Mouse (Mus musculus) midbrain, postnatal 0 days (tissue): ENCODE results near the gene Prpsap2. TPM values are rescaled to one million over a fixed set of nuclear protein-coding genes. Genes with fewer than 3 reads are reported as not detected.

Experiments used
- ATAC-seq: fragments of 200-750 bp; cut with Nextera tagmentation; 2 replicates; pipeline ENCODE4 v1.8.0; 2017; ENCODE audit warnings: moderate number of reproducible peaks, mild to moderate bottlenecking, moderate TSS enrichment, moderate library complexity; ENCODE audit not compliant: low FRiP score
- DNase-seq: peaks from one replicate; pipeline ENCODE4 v3.0.0-alpha.2; 2015; ENCODE audit warnings: low spot score
- H3K27ac ChIP-seq: fragments of 300-500 bp; sonication (generic); 2 replicates; pipeline ENCODE4 v1.5.1; 2014; ENCODE audit warnings: low read depth, mild to moderate bottlenecking, low read length, mixed read lengths
- H3K27me3 ChIP-seq: fragments of 300-500 bp; sonication (generic); 2 replicates; pipeline ENCODE4 v1.6.1; 2014; ENCODE audit warnings: low read length, control low read depth, mixed read lengths; ENCODE audit not compliant: insufficient read depth
- H3K36me3 ChIP-seq: fragments of 300-500 bp; sonication (generic); 2 replicates; pipeline ENCODE4 v1.6.1; 2014; ENCODE audit warnings: low read length, control low read depth, mixed read lengths; ENCODE audit not compliant: insufficient read depth
- H3K4me1 ChIP-seq: fragments of 300-500 bp; sonication (generic); 2 replicates; pipeline ENCODE4 v1.6.1; 2014; ENCODE audit warnings: mild to moderate bottlenecking, control low read depth, antibody characterized with exemption, low read length, mixed read lengths; ENCODE audit not compliant: insufficient read depth
- H3K4me2 ChIP-seq: fragments of 300-500 bp; sonication (generic); 2 replicates; pipeline ENCODE4 v1.6.1; 2014; ENCODE audit warnings: low read depth, mild to moderate bottlenecking, low read length, mixed read lengths; ENCODE audit not compliant: poor library complexity, severe bottlenecking
- H3K4me3 ChIP-seq: fragments of 300-500 bp; sonication (generic); 2 replicates; pipeline ENCODE4 v1.5.1; 2014; ENCODE audit warnings: low read depth, mild to moderate bottlenecking, low read length, moderate library complexity
- H3K9ac ChIP-seq: fragments of 300-500 bp; sonication (generic); replicated peaks from 2 replicates; pipeline ENCODE4 v1.6.1; 2014; ENCODE audit warnings: mild to moderate bottlenecking, low read length, moderate library complexity, mixed read lengths; ENCODE audit not compliant: poor library complexity, severe bottlenecking
- H3K9me3 ChIP-seq: fragments of 300-500 bp; sonication (generic); 2 replicates; pipeline ENCODE4 v1.6.1; 2016; ENCODE audit warnings: low read length, control low read depth
- CTCF ChIP-seq: IDR thresholded peaks from 2 replicates; pipeline ENCODE4 v1.5.1; 2016; ENCODE audit warnings: antibody characterized with exemption, mild to moderate bottlenecking
- WGBS: fragments of 180-500 bp; shearing (Covaris S2); extraction: QIAGEN DNeasy Blood & Tissue Kit; methylation state at CpG from one replicate; pipeline ENCODE4 v1.1.7; 2014; 5-methylcytosine and 5-hydroxymethylcytosine counted together
- polyA plus RNA-seq: library from polyadenylated mRNA; unstranded; fragments of >200 nt; fragmentation: Nextera tagmentation; extraction: Ambion mirVana; gene quantifications from 2 replicates; pipeline ENCODE4 v1.2.1, GENCODE M21; 2015
- total RNA-seq: library from RNA; depleted of rRNA; stranded (reverse); fragments of >200 nt; gene quantifications from 2 replicates; pipeline ENCODE4 v1.2.3, GENCODE M21; 2014

Gene Prpsap2
- total and polyA plus RNA-seq, 2 experiments from 2014 or later: 43.5 to 46.7 TPM

GRCm38 (mm10) chr11:61701696-61702095 is 60.2 kb downstream of the Prpsap2 start:
- ATAC-seq (no peak), DNase-seq (no peak)
- Histone ChIP-seq H3K4me1 (no peaks in the 10 kb centered on the region), H3K4me3 (no peak overlapping the region), H3K36me3 (no peaks in the 10 kb centered on the region), H3K9ac (no peak overlapping the region), H3K4me2 (no peak overlapping the region), H3K27ac (no peak overlapping the region), H3K9me3 (no peaks in the 10 kb centered on the region), H3K27me3 (no peaks in the 10 kb centered on the region)
- TF ChIP-seq CTCF: no peak
- 41% methylated on average over 5 of the region's 5 CpGs for WGBS

- Histone ChIP-seq H3K9ac (no peak overlapping the region), H3K27ac (no peak overlapping the region), H3K36me3 (no peaks in the 10 kb centered on the region), H3K4me2 (no peak overlapping the region), H3K27me3 (no peaks in the 10 kb centered on the region), H3K9me3 (no peaks in the 10 kb centered on the region), H3K4me3 (no peak overlapping the region), H3K4me1 (no peaks in the 10 kb centered on the region)
- 52% methylated on average over 4 of the region's 4 CpGs for WGBS
- DNase-seq (peak; percentile 58), ATAC-seq (no peak)
- TF ChIP-seq CTCF: no peak
Measured at GRCm38 (mm10) chr11:61699933-61700332, 62.0 kb downstream of the Prpsap2 start.

GRCm38 (mm10) chr11:61699460-61699859 is 62.4 kb downstream of the Prpsap2 start:
- H3K36me3 ChIP-seq: no peaks in the 10 kb centered on the region
- no peak for ATAC-seq
- H3K27me3 ChIP-seq: no peaks in the 10 kb centered on the region
- DNase-seq: no peak
- TF ChIP-seq CTCF: no peak
- 93% methylated on average over 5 of the region's 5 CpGs for WGBS
- no peak overlapping the region for H3K27ac ChIP-seq
- no peaks in the 10 kb centered on the region for H3K4me1 ChIP-seq
- no peak overlapping the region for H3K9ac ChIP-seq
- H3K9me3 ChIP-seq: no peaks in the 10 kb centered on the region
- no peak overlapping the region for H3K4me2 ChIP-seq
- no peak overlapping the region for H3K4me3 ChIP-seq

- no peaks in the 10 kb centered on the region for H3K36me3 ChIP-seq
- H3K27me3 ChIP-seq: no peaks in the 10 kb centered on the region
- TF ChIP-seq CTCF: no peak
- no peak for DNase-seq
- no peak overlapping the region for H3K4me2 ChIP-seq
- H3K4me3 ChIP-seq: no peak overlapping the region
- H3K4me1 ChIP-seq: no peaks in the 10 kb centered on the region
- no peak overlapping the region for H3K9ac ChIP-seq
- no peak overlapping the region for H3K27ac ChIP-seq
- H3K9me3 ChIP-seq: no peaks in the 10 kb centered on the region
- ATAC-seq: no peak
Measured at GRCm38 (mm10) chr11:61698852-61699251, 63.0 kb downstream of the Prpsap2 start.

GRCm38 (mm10) chr11:61692996-61693395 is 68.9 kb downstream of the Prpsap2 start:
- no peak overlapping the region for H3K9ac ChIP-seq
- 85% methylated on average over 5 of the region's 5 CpGs for WGBS
- no peak overlapping the region for H3K4me3 ChIP-seq
- H3K27me3 ChIP-seq: no peaks in the 10 kb centered on the region
- no peak overlapping the region for H3K4me2 ChIP-seq
- ATAC-seq (no peak), DNase-seq (no peak)
- no peaks in the 10 kb centered on the region for H3K36me3 ChIP-seq
- H3K4me1 ChIP-seq: no peaks in the 10 kb centered on the region
- TF ChIP-seq CTCF: no peak
- H3K27ac ChIP-seq: no peak overlapping the region
- H3K9me3 ChIP-seq: no peaks in the 10 kb centered on the region

- no peak overlapping the region for H3K9ac ChIP-seq
- no peak for ATAC-seq
- no peak for DNase-seq
- TF ChIP-seq CTCF: no peak
- no peak overlapping the region for H3K27ac ChIP-seq
- no peak overlapping the region for H3K4me3 ChIP-seq
- H3K27me3 ChIP-seq: peaks cover 23% of the 10 kb centered on the region
- H3K4me2 ChIP-seq: no peak overlapping the region
- H3K36me3 ChIP-seq: no peaks in the 10 kb centered on the region
- 61% methylated on average over 2 of the region's 2 CpGs for WGBS
- no peaks in the 10 kb centered on the region for H3K9me3 ChIP-seq
- H3K4me1 ChIP-seq: no peaks in the 10 kb centered on the region
Measured at GRCm38 (mm10) chr11:61687595-61687994, 74.3 kb downstream of the Prpsap2 start.
